Mouse (Mus musculus): ENCODE measurements around the gene Dzip1l. TPM values are rescaled to one million over a fixed set of nuclear protein-coding genes. Genes with fewer than 3 reads are reported as not detected.
"Not testable (repeated sequence)": the region's sequence is repeated elsewhere in the genome, so short reads cannot be mapped to it uniquely, and the experiment has no call there.

Gene Dzip1l
- 10 to 100 TPM; 20.9 to 28.1 (median 25.1) TPM for total RNA-seq (2022)

- DNase-seq (ENCODE audit: low spot score in 2 of 2), result peak; percentile 60 to 68
Observed at GRCm38 (mm10) chr9:99629281-99630011, at the start of gene Dzip1l. Gene Dzip1l (plus strand): TSS chr9:99629496.

- no peak for DNase-seq (ENCODE audit: low spot score in 2 of 2)
Observed at GRCm38 (mm10) chr9:99580655-99581054, 48.6 kb upstream of the Dzip1l start.

- DNase-seq (ENCODE audit: low spot score in 2 of 2), result peak in 1 of 2 experiments; percentile 42
Observed at GRCm38 (mm10) chr9:99587505-99588202, 41.6 kb upstream of the Dzip1l start.

- DNase-seq (ENCODE audit: low spot score in 2 of 2), result no peak
Observed at GRCm38 (mm10) chr9:99591144-99591543, 38.2 kb upstream of the Dzip1l start.

GRCm38 (mm10) chr9:99599127-99599526, 30.2 kb upstream of the Dzip1l start:
- not testable (repeated sequence) for DNase-seq (ENCODE audit: low spot score in 2 of 2)

- DNase-seq (ENCODE audit: low spot score in 2 of 2), result no peak
Observed at GRCm38 (mm10) chr9:99603566-99603965, 25.7 kb upstream of the Dzip1l start.

- no peak for DNase-seq (ENCODE audit: low spot score in 2 of 2)
Observed at GRCm38 (mm10) chr9:99612202-99612601, 17.1 kb upstream of the Dzip1l start, which contains the start of gene A4gnt. Gene A4gnt (plus strand): TSS chr9:99612502.

- DNase-seq (ENCODE audit: low spot score in 2 of 2), result no peak
Observed at GRCm38 (mm10) chr9:99619688-99620087, 9.6 kb upstream of the Dzip1l start.

GRCm38 (mm10) chr9:99620196-99620595, 9.1 kb upstream of the Dzip1l start:
- no peak for DNase-seq (ENCODE audit: low spot score in 2 of 2)

GRCm38 (mm10) chr9:99622034-99622433, 7.3 kb upstream of the Dzip1l start:
- no peak for DNase-seq (ENCODE audit: low spot score in 2 of 2)

- no peak for DNase-seq (ENCODE audit: low spot score in 2 of 2)
Observed at GRCm38 (mm10) chr9:99622966-99623365, 6.3 kb upstream of the Dzip1l start.

- no peak for DNase-seq (ENCODE audit: low spot score in 2 of 2)
Observed at GRCm38 (mm10) chr9:99624117-99624516, 5.2 kb upstream of the Dzip1l start.

GRCm38 (mm10) chr9:99628581-99628980, 715 bp upstream of the Dzip1l start:
- DNase-seq (ENCODE audit: low spot score in 2 of 2), result no peak

GRCm38 (mm10) chr9:99630071-99630470, 775 bp downstream of the Dzip1l start:
- no peak for DNase-seq (ENCODE audit: low spot score in 2 of 2)

- DNase-seq (ENCODE audit: low spot score in 2 of 2), result peak; percentile 27 to 31
Observed at GRCm38 (mm10) chr9:99630528-99631125, 1.3 kb downstream of the Dzip1l start.

- DNase-seq (ENCODE audit: low spot score in 2 of 2), result peak; percentile 17 to 45
Observed at GRCm38 (mm10) chr9:99631781-99632180, 2.5 kb downstream of the Dzip1l start.

- no peak for DNase-seq (ENCODE audit: low spot score in 2 of 2)
Observed at GRCm38 (mm10) chr9:99632264-99632663, 3.0 kb downstream of the Dzip1l start.

- DNase-seq (ENCODE audit: low spot score in 2 of 2), result no peak
Observed at GRCm38 (mm10) chr9:99636776-99637175, 7.5 kb downstream of the Dzip1l start.

GRCm38 (mm10) chr9:99637227-99637626, 7.9 kb downstream of the Dzip1l start:
- no peak for DNase-seq (ENCODE audit: low spot score in 2 of 2)

GRCm38 (mm10) chr9:99637736-99638135, 8.4 kb downstream of the Dzip1l start:
- no peak for DNase-seq (ENCODE audit: low spot score in 2 of 2)

- no peak for DNase-seq (ENCODE audit: low spot score in 2 of 2)
Observed at GRCm38 (mm10) chr9:99639957-99640356, 10.7 kb downstream of the Dzip1l start.

GRCm38 (mm10) chr9:99645416-99645815, 16.1 kb downstream of the Dzip1l start:
- DNase-seq (ENCODE audit: low spot score in 2 of 2), result no peak

Measured in layer of hippocampus, adult 8-10 months (tissue).